Mouse (Mus musculus) intestine, embryonic 16.5 days (tissue): ENCODE measurements around the gene Itsn1. TPM values are rescaled to one million over a fixed set of nuclear protein-coding genes. Genes with fewer than 3 reads are reported as not detected.

Experiments used
- ATAC-seq: fragments of 200-750 bp; cut with Nextera tagmentation; 2 replicates; pipeline ENCODE4 v1.8.0; 2017; ENCODE audit warnings: moderate TSS enrichment, moderate library complexity
- H3K27ac ChIP-seq: fragments of 300-500 bp; sonication (generic); 2 replicates; pipeline ENCODE4 v1.5.1; 2014; ENCODE audit warnings: mild to moderate bottlenecking, low read length
- H3K27me3 ChIP-seq: fragments of 300-500 bp; sonication (generic); replicated peaks from 2 replicates; pipeline ENCODE4 v1.6.1; 2014; ENCODE audit warnings: low read length, control low read depth, mixed read lengths; ENCODE audit not compliant: control insufficient read depth, insufficient read depth
- H3K36me3 ChIP-seq: fragments of 300-500 bp; sonication (generic); 2 replicates; pipeline ENCODE4 v1.6.1; 2014; ENCODE audit warnings: low read length, control low read depth; ENCODE audit not compliant: control insufficient read depth, insufficient read depth
- H3K4me1 ChIP-seq: fragments of 300-500 bp; sonication (generic); 2 replicates; pipeline ENCODE4 v1.6.1; 2014; ENCODE audit warnings: low read length, control low read depth, mixed read lengths; ENCODE audit not compliant: control insufficient read depth, insufficient read depth
- H3K4me2 ChIP-seq: fragments of 300-500 bp; sonication (generic); 2 replicates; pipeline ENCODE4 v1.6.1; 2014; ENCODE audit warnings: low read depth, low read length, control low read depth
- H3K4me3 ChIP-seq: fragments of 300-500 bp; sonication (generic); 2 replicates; pipeline ENCODE4 v1.5.1; 2014; ENCODE audit warnings: mild to moderate bottlenecking, low read length
- H3K9ac ChIP-seq: fragments of 300-500 bp; sonication (generic); 2 replicates; pipeline ENCODE4 v1.6.1; 2014; ENCODE audit warnings: low read depth, low read length
- H3K9me3 ChIP-seq: fragments of 300-500 bp; sonication (generic); 2 replicates; pipeline ENCODE4 v1.6.1; 2016; ENCODE audit warnings: low read length, control low read depth; ENCODE audit not compliant: control insufficient read depth
- WGBS: fragments of 180-500 bp; shearing (Covaris S2); extraction: QIAGEN DNeasy Blood & Tissue Kit; methylation state at CpG from one replicate; pipeline ENCODE4 v1.1.7; 2014; 5-methylcytosine and 5-hydroxymethylcytosine counted together
- polyA plus RNA-seq: library from polyadenylated mRNA; unstranded; fragments of >200 nt; fragmentation: Nextera tagmentation; extraction: Ambion mirVana; gene quantifications from 2 replicates; pipeline ENCODE4 v1.2.1, GENCODE M21; 2015

Gene Itsn1
- polyA plus RNA-seq, 1 experiment from 2014 or later, result 10.5 TPM

GRCm38 (mm10) chr16:91922939-91923338, 193.9 kb downstream of the Itsn1 start:
- H3K27me3 ChIP-seq, result no peaks in the 10 kb centered on the region; the same call in 1 of the 2 replicates
- peaks cover 35% of the 10 kb centered on the region for H3K36me3 ChIP-seq
- H3K9ac ChIP-seq, result no peak overlapping the region
- WGBS, result 74% methylated on average over 8 of the region's 8 CpGs
- ATAC-seq, result no peak
- H3K9me3 ChIP-seq, result no peaks in the 10 kb centered on the region
- peaks cover 7% of the 10 kb centered on the region for H3K4me1 ChIP-seq
- H3K4me3 ChIP-seq, result no peak overlapping the region
- H3K27ac ChIP-seq, result no peak overlapping the region
- H3K4me2 ChIP-seq, result no peak overlapping the region

- Histone ChIP-seq H3K27ac (no peak overlapping the region), H3K4me2 (no peak overlapping the region), H3K9me3 (no peaks in the 10 kb centered on the region), H3K27me3 (no peaks in the 10 kb centered on the region; the same call in 1 of the 2 replicates), H3K4me3 (no peak overlapping the region), H3K4me1 (peaks cover 8% of the 10 kb centered on the region), H3K36me3 (peaks cover 36% of the 10 kb centered on the region), H3K9ac (no peak overlapping the region)
- 89% methylated on average over 8 of the region's 8 CpGs for WGBS
- ATAC-seq, result no peak
Observed at GRCm38 (mm10) chr16:91924426-91924825, 195.3 kb downstream of the Itsn1 start.

DNA sequence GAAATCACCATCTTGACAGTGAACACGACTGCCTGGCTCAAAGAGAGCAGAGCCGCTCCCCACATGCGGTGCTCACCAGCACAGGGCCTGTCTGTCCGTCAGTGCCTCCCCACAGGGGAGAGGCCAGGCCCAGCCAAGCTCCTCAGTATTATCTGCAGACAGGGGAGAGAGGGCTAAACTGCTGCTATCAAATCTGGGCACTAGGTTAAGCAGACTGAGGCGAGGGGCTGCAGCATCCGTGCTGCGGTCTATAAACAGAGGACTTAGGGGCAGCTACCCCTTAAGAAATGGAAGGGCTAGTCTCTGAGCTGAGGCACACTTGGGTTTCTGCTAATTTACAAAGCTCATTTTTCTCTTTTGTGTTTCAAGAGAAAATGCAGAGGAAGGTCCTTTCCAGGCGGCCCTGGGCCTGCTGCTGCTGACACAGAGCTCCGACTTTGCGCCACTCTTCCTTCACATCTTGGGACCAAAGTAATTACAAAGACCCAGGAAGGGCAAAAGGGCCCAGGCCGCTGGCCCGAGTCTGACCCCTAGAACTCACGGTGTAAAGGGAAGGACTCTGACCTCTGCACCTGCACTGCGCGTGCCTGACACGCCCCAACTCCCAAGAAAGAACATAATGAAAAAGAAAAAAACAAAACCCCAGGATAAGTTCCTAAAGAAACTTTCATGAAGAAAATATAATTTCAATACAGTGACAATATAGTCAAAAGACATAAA, 199.0 kb downstream of the Itsn1 start:
- H3K4me3 ChIP-seq, result no peak overlapping the region
- WGBS, result 83% methylated on average over 16 of the region's 16 CpGs
- no peak overlapping the region for H3K4me2 ChIP-seq
- H3K4me1 ChIP-seq, result peaks cover 11% of the 10 kb centered on the region
- peak overlapping the region; percentile 20; the same call in 1 of the 2 replicates for H3K27ac ChIP-seq
- H3K27me3 ChIP-seq, result no peaks in the 10 kb centered on the region
- H3K9me3 ChIP-seq, result no peaks in the 10 kb centered on the region
- H3K9ac ChIP-seq, result no peak overlapping the region
- H3K36me3 ChIP-seq, result peaks cover 36% of the 10 kb centered on the region
- no peak for ATAC-seq

DNA sequence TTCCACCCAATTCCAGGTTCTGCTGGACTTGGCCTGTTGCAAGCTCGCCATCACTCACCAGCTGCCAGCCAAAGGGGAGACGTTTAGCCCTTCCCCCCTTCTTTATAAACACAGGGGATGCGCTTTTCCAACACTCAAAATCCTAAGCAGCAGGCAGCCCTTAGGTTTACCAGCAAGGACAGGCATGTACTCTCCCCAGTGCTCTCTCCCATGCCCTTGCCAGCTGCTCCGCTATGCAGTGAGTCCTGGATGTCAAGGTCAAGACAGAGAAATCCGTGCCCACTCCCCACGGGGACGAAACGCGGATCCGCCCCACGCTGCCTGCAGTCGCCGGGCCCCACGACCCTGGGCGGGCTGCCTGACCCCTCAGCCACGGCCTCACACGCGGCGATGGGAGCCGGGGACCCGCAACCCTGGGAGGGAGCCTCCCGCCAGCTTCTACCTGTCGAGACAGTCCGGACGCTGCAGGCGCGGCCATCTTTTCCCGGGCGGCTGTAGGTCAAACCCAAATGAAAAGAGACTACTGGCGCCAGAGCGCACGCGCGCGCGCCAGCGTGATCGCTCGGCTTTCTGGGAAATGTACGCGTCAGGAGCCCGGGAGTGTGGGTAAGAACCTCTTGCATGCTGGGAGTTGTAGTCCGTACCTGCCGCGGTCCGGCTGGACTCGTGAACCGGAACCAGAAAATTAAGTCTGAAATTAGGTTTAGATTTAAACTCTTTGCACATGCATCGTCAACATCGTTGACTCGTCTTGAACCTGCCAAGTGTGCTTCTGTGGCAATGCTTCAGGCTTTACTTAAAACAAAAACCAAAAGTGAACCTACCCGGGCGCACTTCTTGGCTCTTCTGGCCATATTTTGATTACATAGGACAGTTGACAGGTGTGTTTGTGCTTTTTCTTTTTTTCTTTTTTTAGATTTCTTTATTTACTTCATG, 202.3 kb downstream of the Itsn1 start:
- H3K4me3 ChIP-seq, result peak overlapping the region; percentile 88
- H3K9me3 ChIP-seq, result no peaks in the 10 kb centered on the region
- peak overlapping the region; percentile 73 for H3K4me2 ChIP-seq
- H3K27ac ChIP-seq, result peak overlapping the region; percentile 90
- H3K4me1 ChIP-seq, result peaks cover 11% of the 10 kb centered on the region
- ATAC-seq, result peak; percentile 94
- H3K27me3 ChIP-seq, result no peaks in the 10 kb centered on the region
- under 1% methylated on average over 53 of the region's 53 CpGs for WGBS
- H3K36me3 ChIP-seq, result peaks cover 14% of the 10 kb centered on the region; the same call in 1 of the 2 replicates
- peak overlapping the region; percentile 99 for H3K9ac ChIP-seq

GRCm38 (mm10) chr16:91932082-91932690, 203.1 kb downstream of the Itsn1 start:
- ATAC-seq, result no peak
- Histone ChIP-seq H3K9me3 (no peaks in the 10 kb centered on the region), H3K9ac (no peak overlapping the region), H3K4me2 (peak overlapping the region; percentile 46), H3K36me3 (peaks cover 6% of the 10 kb centered on the region; the same call in 1 of the 2 replicates), H3K27me3 (no peaks in the 10 kb centered on the region), H3K27ac (no peak overlapping the region), H3K4me3 (peak overlapping the region; percentile 88; the same call in 1 of the 2 replicates), H3K4me1 (peaks cover 11% of the 10 kb centered on the region)
- 49% methylated on average over 8 of the region's 8 CpGs for WGBS

GRCm38 (mm10) chr16:91932843-91933518, 203.9 kb downstream of the Itsn1 start:
- Histone ChIP-seq H3K36me3 (peaks cover 1% of the 10 kb centered on the region; the same call in 1 of the 2 replicates), H3K9ac (no peak overlapping the region), H3K27ac (no peak overlapping the region), H3K4me2 (no peak overlapping the region), H3K4me3 (no peak overlapping the region), H3K4me1 (peaks cover 11% of the 10 kb centered on the region), H3K27me3 (no peaks in the 10 kb centered on the region), H3K9me3 (no peaks in the 10 kb centered on the region)
- no peak for ATAC-seq
- WGBS, result 46% methylated on average over 8 of the region's 10 CpGs

GRCm38 (mm10) chr16:91935108-91935507, 206.0 kb downstream of the Itsn1 start:
- Histone ChIP-seq H3K4me3 (no peak overlapping the region), H3K9ac (no peak overlapping the region), H3K4me1 (peaks cover 4% of the 10 kb centered on the region), H3K27ac (no peak overlapping the region), H3K9me3 (no peaks in the 10 kb centered on the region), H3K36me3 (no peaks in the 10 kb centered on the region), H3K4me2 (no peak overlapping the region), H3K27me3 (no peaks in the 10 kb centered on the region)
- no peak for ATAC-seq
- 24% methylated on average over 8 of the region's 8 CpGs for WGBS

GRCm38 (mm10) chr16:91935726-91936125, 206.6 kb downstream of the Itsn1 start:
- Histone ChIP-seq H3K27ac (no peak overlapping the region), H3K9me3 (no peaks in the 10 kb centered on the region), H3K36me3 (no peaks in the 10 kb centered on the region), H3K27me3 (no peaks in the 10 kb centered on the region), H3K9ac (no peak overlapping the region), H3K4me2 (no peak overlapping the region), H3K4me1 (no peaks in the 10 kb centered on the region; the same call in 1 of the 2 replicates), H3K4me3 (no peak overlapping the region)
- no peak for ATAC-seq
- WGBS, result 51% methylated on average over 8 of the region's 8 CpGs
